11 mouse cellular contexts compared by ENCODE assay signal in genomic region chr8:83978200-83978599, GRCm38 (mm10). TPM values are rescaled to one million over a fixed set of nuclear protein-coding genes. Genes with fewer than 3 reads are reported as not detected.
DNase-seq lines count a peak whose midpoint lies in the region; ATAC-seq and TF ChIP-seq lines count a peak whose summit lies in the region.
"Had no signal": no experiment of that assay in that cellular context is flagged by ENCODE, and none has a peak within 500 bp of the region (broad histone marks: within the 10 kb centered on the region; RNA-seq: fewer than 3 reads in every experiment).

No protein-coding gene starts in this region.

- TF ChIP-seq EP300 in lung, postnatal 0 days (IDR thresholded peaks at IDR 0.05): no peak
- TF ChIP-seq EP300 in liver, postnatal 0 days (IDR thresholded peaks at IDR 0.05; ENCODE audit: low read depth): no peak

- H3K4me2 ChIP-seq in forebrain, postnatal 0 days (ENCODE audit: low read depth): no peak overlapping the region
- peak overlapping the region; percentile 15; the same call in 1 of the 2 replicates for H3K4me2 ChIP-seq in hindbrain, embryonic 13.5 days
- no peak overlapping the region; the same call in 1 of the 2 replicates for H3K4me2 ChIP-seq in lung, postnatal 0 days (replicated peaks; ENCODE audit: low read depth, low read length)
- H3K4me2 ChIP-seq in liver, postnatal 0 days (ENCODE audit: low read depth, low read length): no peak overlapping the region
- H3K4me2 ChIP-seq: embryonic facial prominence, embryonic 12.5 days had no signal

- H3K4me1 ChIP-seq in forebrain, embryonic 10.5 days: peaks cover 36% of the 10 kb centered on the region
- peaks cover 10% of the 10 kb centered on the region for H3K4me1 ChIP-seq in forebrain, postnatal 0 days (ENCODE audit: insufficient read depth)
- H3K4me1 ChIP-seq in hindbrain, embryonic 13.5 days (replicated peaks): peaks cover 58% of the 10 kb centered on the region
- H3K4me1 ChIP-seq in hindbrain, embryonic 10.5 days (replicated peaks): peaks cover 32% of the 10 kb centered on the region
- H3K4me1 ChIP-seq in lung, postnatal 0 days (ENCODE audit: insufficient read depth, low read depth, low read length): peaks cover 11% of the 10 kb centered on the region; the same call in 1 of the 2 replicates
- peaks cover 18% of the 10 kb centered on the region for H3K4me1 ChIP-seq in lung, adult 2 months (ENCODE audit: control insufficient read depth, insufficient read depth, low read length)
- peaks cover 29% of the 10 kb centered on the region for H3K4me1 ChIP-seq in liver, postnatal 0 days (ENCODE audit: insufficient read depth)

- no peak for ATAC-seq in forebrain, postnatal 0 days
- no peak for ATAC-seq in hindbrain, embryonic 13.5 days (ENCODE audit: low FRiP score)
- ATAC-seq in lung, postnatal 0 days: no peak
- ATAC-seq in liver, postnatal 0 days: no peak
- ATAC-seq: hindbrain, embryonic 16.5 days had no signal

- H3K27ac ChIP-seq in forebrain, embryonic 10.5 days: peak overlapping the region; percentile 26; the same call in 1 of the 2 replicates
- H3K27ac ChIP-seq in forebrain, postnatal 0 days (ENCODE audit: low read depth, low read length): no peak overlapping the region
- H3K27ac ChIP-seq in hindbrain, embryonic 13.5 days: no peak overlapping the region
- no peak overlapping the region for H3K27ac ChIP-seq in hindbrain, embryonic 10.5 days
- H3K27ac ChIP-seq in lung, postnatal 0 days (ENCODE audit: low read length): 0 out of 2 replicates have a peak overlapping the region, but pooled peaks have one; percentile 54
- H3K27ac ChIP-seq in liver, postnatal 0 days (ENCODE audit: low read depth): peak overlapping the region; percentile 55

- TF ChIP-seq CTCF in forebrain, postnatal 0 days (IDR thresholded peaks at IDR 0.05; ENCODE audit: low read depth): no peak
- no peak for TF ChIP-seq CTCF in lung, postnatal 0 days (IDR thresholded peaks at IDR 0.05)
- no peak for TF ChIP-seq CTCF in lung, adult 2 months (IDR thresholded peaks at IDR 0.05; ENCODE audit: insufficient read depth, low read length)
- TF ChIP-seq CTCF in liver, postnatal 0 days (IDR thresholded peaks at IDR 0.05; ENCODE audit: low read depth): no peak

- H3K9ac ChIP-seq in forebrain, postnatal 0 days: no peak overlapping the region
- H3K9ac ChIP-seq in hindbrain, embryonic 13.5 days: peak overlapping the region; percentile 46; the same call in 1 of the 2 replicates
- H3K9ac ChIP-seq in lung, postnatal 0 days (replicated peaks; ENCODE audit: low read depth): no peak overlapping the region
- H3K9ac ChIP-seq in liver, postnatal 0 days (replicated peaks): no peak overlapping the region
- H3K9ac ChIP-seq: embryonic facial prominence, embryonic 12.5 days had no signal

- no peak for TF ChIP-seq POLR2A in lung, adult 2 months (IDR thresholded peaks at IDR 0.05; ENCODE audit: borderline replicate concordance, extremely low read depth, low read depth, low read length)

- DNase-seq in forebrain, embryonic 10.5 days (ENCODE audit: extremely low spot score, low spot score): no peak
- DNase-seq in forebrain, postnatal 0 days: no peak
- no peak for DNase-seq in hindbrain, embryonic 10.5 days (ENCODE audit: low spot score)
- no peak for DNase-seq in lung, postnatal 0 days (ENCODE audit: low spot score)
- no peak for DNase-seq in lung, adult 2 months
- no peak for DNase-seq in liver, postnatal 0 days
- no peak for DNase-seq in right cerebral cortex, postnatal 4 days
- DNase-seq: cerebellum, postnatal 10 days had no signal

- no peak overlapping the region; the same call in 1 of the 2 replicates for H3K4me3 ChIP-seq in forebrain, embryonic 10.5 days
- H3K4me3 ChIP-seq in forebrain, postnatal 0 days (ENCODE audit: low read depth, low read length): no peak overlapping the region
- H3K4me3 ChIP-seq in hindbrain, embryonic 13.5 days: no peak overlapping the region
- no peak overlapping the region for H3K4me3 ChIP-seq in hindbrain, embryonic 10.5 days
- no peak overlapping the region for H3K4me3 ChIP-seq in lung, postnatal 0 days (ENCODE audit: low read depth, low read length)
- no peak overlapping the region for H3K4me3 ChIP-seq in lung, adult 2 months (replicated peaks; ENCODE audit: extremely low read depth, low read depth, low read length)
- H3K4me3 ChIP-seq in liver, postnatal 0 days (ENCODE audit: low read depth, low read length): no peak overlapping the region
- H3K4me3 ChIP-seq: embryonic facial prominence, embryonic 12.5 days had no signal

- no peaks in the 10 kb centered on the region for H3K27me3 ChIP-seq in forebrain, embryonic 10.5 days (ENCODE audit: poor library complexity, severe bottlenecking)
- no peaks in the 10 kb centered on the region for H3K27me3 ChIP-seq in forebrain, postnatal 0 days (ENCODE audit: insufficient read depth, low read length)
- H3K27me3 ChIP-seq in hindbrain, embryonic 13.5 days: no peaks in the 10 kb centered on the region
- H3K27me3 ChIP-seq in hindbrain, embryonic 10.5 days (ENCODE audit: insufficient read depth, poor library complexity, severe bottlenecking): no peaks in the 10 kb centered on the region
- H3K27me3 ChIP-seq in lung, postnatal 0 days (replicated peaks; ENCODE audit: insufficient read depth, low read length): no peaks in the 10 kb centered on the region
- no peaks in the 10 kb centered on the region for H3K27me3 ChIP-seq in liver, postnatal 0 days (ENCODE audit: insufficient read depth, low read length)
- H3K27me3 ChIP-seq: embryonic facial prominence, embryonic 12.5 days had no signal

- H3K36me3 ChIP-seq in forebrain, embryonic 10.5 days (replicated peaks): peaks cover 62% of the 10 kb centered on the region
- H3K36me3 ChIP-seq in forebrain, postnatal 0 days (ENCODE audit: insufficient read depth): peaks cover 26% of the 10 kb centered on the region
- H3K36me3 ChIP-seq in hindbrain, embryonic 13.5 days: peaks cover 34% of the 10 kb centered on the region
- H3K36me3 ChIP-seq in hindbrain, embryonic 10.5 days: peaks cover 49% of the 10 kb centered on the region
- H3K36me3 ChIP-seq in lung, postnatal 0 days (ENCODE audit: insufficient read depth, low read length): peaks cover 13% of the 10 kb centered on the region
- peaks cover 12% of the 10 kb centered on the region for H3K36me3 ChIP-seq in liver, postnatal 0 days (replicated peaks; ENCODE audit: insufficient read depth, low read length)

- WGBS in forebrain, embryonic 10.5 days: 77% methylated on average over 9 of the region's 9 CpGs
- 63% methylated on average over 9 of the region's 9 CpGs for WGBS in forebrain, postnatal 0 days
- WGBS in hindbrain, embryonic 13.5 days: 67% methylated on average over 9 of the region's 9 CpGs
- WGBS in hindbrain, embryonic 10.5 days: 77% methylated on average over 9 of the region's 9 CpGs
- WGBS in lung, postnatal 0 days: 60% methylated on average over 9 of the region's 9 CpGs
- WGBS in lung, adult 2 months: 64% methylated on average over 9 of the region's 9 CpGs
- 82% methylated on average over 9 of the region's 9 CpGs for WGBS in liver, postnatal 0 days (ENCODE audit: insufficient replicate concordance)

- no peaks in the 10 kb centered on the region for H3K9me3 ChIP-seq in forebrain, embryonic 10.5 days
- no peaks in the 10 kb centered on the region for H3K9me3 ChIP-seq in forebrain, postnatal 0 days (ENCODE audit: low read length)
- no peaks in the 10 kb centered on the region for H3K9me3 ChIP-seq in hindbrain, embryonic 13.5 days
- H3K9me3 ChIP-seq in hindbrain, embryonic 10.5 days: no peaks in the 10 kb centered on the region
- H3K9me3 ChIP-seq in lung, postnatal 0 days (ENCODE audit: low read length): no peaks in the 10 kb centered on the region
- no peaks in the 10 kb centered on the region for H3K9me3 ChIP-seq in liver, postnatal 0 days (ENCODE audit: low read length)
- H3K9me3 ChIP-seq: embryonic facial prominence, embryonic 12.5 days had no signal

RNA-seq across cellular contexts. Expression of gene Prkaca, which starts 5.4 kb away (rescaled TPM):
- polyA plus RNA-seq in forebrain, embryonic 10.5 days (2016; fragmentation: Nextera tagmentation; extraction: Ambion mirVana): 148 and 158 TPM in 2 replicates
- total RNA-seq in forebrain, postnatal 0 days (2014; rRNA removed): 133 and 151 TPM in 2 replicates
- polyA plus RNA-seq in forebrain, postnatal 0 days (2015; fragmentation: Nextera tagmentation; extraction: Ambion mirVana): 172 and 215 TPM in 2 replicates
- polyA plus RNA-seq in hindbrain, embryonic 13.5 days (2015; fragmentation: Nextera tagmentation; extraction: Ambion mirVana): 188 and 191 TPM in 2 replicates
- 170 and 194 TPM in 2 replicates for polyA plus RNA-seq in hindbrain, embryonic 10.5 days (2016; fragmentation: Nextera tagmentation; extraction: Ambion mirVana)
- polyA plus RNA-seq in lung, postnatal 0 days (2015; fragmentation: Nextera tagmentation; extraction: Ambion mirVana): 93.8 and 94.9 TPM in 2 replicates
- 57.0 and 79.9 TPM in 2 replicates for polyA plus RNA-seq in lung, adult 2 months (2012; rRNA removed)
- 28.2 and 33.9 TPM in 2 replicates for polyA plus RNA-seq in liver, postnatal 0 days (2015; fragmentation: Nextera tagmentation; extraction: Ambion mirVana)

RNA-seq across cellular contexts. Expression of gene Samd1, which starts 19.3 kb away (rescaled TPM):
- 10.2 and 10.3 TPM in 2 replicates for polyA plus RNA-seq in forebrain, embryonic 10.5 days (2016; fragmentation: Nextera tagmentation; extraction: Ambion mirVana)
- 116 and 117 TPM in 2 replicates for total RNA-seq in forebrain, postnatal 0 days (2014; rRNA removed)
- polyA plus RNA-seq in forebrain, postnatal 0 days (2015; fragmentation: Nextera tagmentation; extraction: Ambion mirVana): 6.7 and 6.9 TPM in 2 replicates
- 8.2 and 9.3 TPM in 2 replicates for polyA plus RNA-seq in hindbrain, embryonic 13.5 days (2015; fragmentation: Nextera tagmentation; extraction: Ambion mirVana)
- polyA plus RNA-seq in hindbrain, embryonic 10.5 days (2016; fragmentation: Nextera tagmentation; extraction: Ambion mirVana): 7.6 and 9.5 TPM in 2 replicates
- 5.3 and 5.6 TPM in 2 replicates for polyA plus RNA-seq in lung, postnatal 0 days (2015; fragmentation: Nextera tagmentation; extraction: Ambion mirVana)
- 37.0 and 37.9 TPM in 2 replicates for polyA plus RNA-seq in lung, adult 2 months (2012; rRNA removed)
- polyA plus RNA-seq in liver, postnatal 0 days (2015; fragmentation: Nextera tagmentation; extraction: Ambion mirVana): 3.5 and 3.8 TPM in 2 replicates

RNA-seq across cellular contexts. Expression of gene Asf1b, which starts 22.9 kb away (rescaled TPM):
- 112 and 114 TPM in 2 replicates for polyA plus RNA-seq in forebrain, embryonic 10.5 days (2016; fragmentation: Nextera tagmentation; extraction: Ambion mirVana)
- 1.7 and 5.0 TPM in 2 replicates for total RNA-seq in forebrain, postnatal 0 days (2014; rRNA removed)
- 4.7 and 5.1 TPM in 2 replicates for polyA plus RNA-seq in forebrain, postnatal 0 days (2015; fragmentation: Nextera tagmentation; extraction: Ambion mirVana)
- 14.0 and 15.8 TPM in 2 replicates for polyA plus RNA-seq in hindbrain, embryonic 13.5 days (2015; fragmentation: Nextera tagmentation; extraction: Ambion mirVana)
- polyA plus RNA-seq in hindbrain, embryonic 10.5 days (2016; fragmentation: Nextera tagmentation; extraction: Ambion mirVana): 99.1 and 112 TPM in 2 replicates
- polyA plus RNA-seq in lung, postnatal 0 days (2015; fragmentation: Nextera tagmentation; extraction: Ambion mirVana): 7.1 and 8.0 TPM in 2 replicates
- 7.5 and 7.9 TPM in 2 replicates for polyA plus RNA-seq in lung, adult 2 months (2012; rRNA removed)
- polyA plus RNA-seq in liver, postnatal 0 days (2015; fragmentation: Nextera tagmentation; extraction: Ambion mirVana): 50.6 and 55.4 TPM in 2 replicates

RNA-seq across cellular contexts. Expression of gene 1700067K01Rik, which starts 23.1 kb away (rescaled TPM):
- polyA plus RNA-seq in forebrain, embryonic 10.5 days (2016; fragmentation: Nextera tagmentation; extraction: Ambion mirVana): 0.49 and 0.63 TPM in 2 replicates
- total RNA-seq in forebrain, postnatal 0 days (2014; rRNA removed): 0.15 and 0.81 TPM in 2 replicates
- polyA plus RNA-seq in forebrain, postnatal 0 days (2015; fragmentation: Nextera tagmentation; extraction: Ambion mirVana): 0.36 and 0.86 TPM in 2 replicates
- 0.65 and 0.71 TPM in 2 replicates for polyA plus RNA-seq in hindbrain, embryonic 13.5 days (2015; fragmentation: Nextera tagmentation; extraction: Ambion mirVana)
- polyA plus RNA-seq in hindbrain, embryonic 10.5 days (2016; fragmentation: Nextera tagmentation; extraction: Ambion mirVana): 0.52 and 0.54 TPM in 2 replicates
- polyA plus RNA-seq in lung, postnatal 0 days (2015; fragmentation: Nextera tagmentation; extraction: Ambion mirVana): 0.63 and 1.0 TPM in 2 replicates
- polyA plus RNA-seq in lung, adult 2 months (2012; rRNA removed): 0.35 and 0.36 TPM in 2 replicates
- 0.87 and 0.99 TPM in 2 replicates for polyA plus RNA-seq in liver, postnatal 0 days (2015; fragmentation: Nextera tagmentation; extraction: Ambion mirVana)

RNA-seq across cellular contexts. Expression of gene Gm10644, which starts 23.2 kb away (rescaled TPM):
- polyA plus RNA-seq in forebrain, embryonic 10.5 days (2016; fragmentation: Nextera tagmentation; extraction: Ambion mirVana): 0.94 and 1.2 TPM in 2 replicates
- total RNA-seq in forebrain, postnatal 0 days (2014; rRNA removed): 0.14 and 0.31 TPM in 2 replicates
- polyA plus RNA-seq in forebrain, postnatal 0 days (2015; fragmentation: Nextera tagmentation; extraction: Ambion mirVana): 0.14 and 0.40 TPM in 2 replicates
- 0.76 and 0.84 TPM in 2 replicates for polyA plus RNA-seq in hindbrain, embryonic 13.5 days (2015; fragmentation: Nextera tagmentation; extraction: Ambion mirVana)
- 1.1 and 1.5 TPM in 2 replicates for polyA plus RNA-seq in hindbrain, embryonic 10.5 days (2016; fragmentation: Nextera tagmentation; extraction: Ambion mirVana)
- polyA plus RNA-seq in lung, postnatal 0 days (2015; fragmentation: Nextera tagmentation; extraction: Ambion mirVana): 0.12 and 0.36 TPM in 2 replicates
- polyA plus RNA-seq in lung, adult 2 months (2012; rRNA removed): 1.7 and 2.0 TPM in 2 replicates
- polyA plus RNA-seq in liver, postnatal 0 days (2015; fragmentation: Nextera tagmentation; extraction: Ambion mirVana): 0.14 and 0.29 TPM in 2 replicates

Comparison
In these comparisons a context has a peak if more than half of its experiments do, and no peak if none do; other contexts are left out.
1. H3K27ac ChIP-seq: peak in forebrain, embryonic 10.5 days (single experiment), lung, postnatal 0 days (single experiment) and liver, postnatal 0 days (single experiment); none in forebrain, postnatal 0 days (single experiment), hindbrain, embryonic 13.5 days (single experiment) and hindbrain, embryonic 10.5 days (single experiment).